8 mouse cellular contexts compared by ENCODE assay signal in the genomic region with DNA sequence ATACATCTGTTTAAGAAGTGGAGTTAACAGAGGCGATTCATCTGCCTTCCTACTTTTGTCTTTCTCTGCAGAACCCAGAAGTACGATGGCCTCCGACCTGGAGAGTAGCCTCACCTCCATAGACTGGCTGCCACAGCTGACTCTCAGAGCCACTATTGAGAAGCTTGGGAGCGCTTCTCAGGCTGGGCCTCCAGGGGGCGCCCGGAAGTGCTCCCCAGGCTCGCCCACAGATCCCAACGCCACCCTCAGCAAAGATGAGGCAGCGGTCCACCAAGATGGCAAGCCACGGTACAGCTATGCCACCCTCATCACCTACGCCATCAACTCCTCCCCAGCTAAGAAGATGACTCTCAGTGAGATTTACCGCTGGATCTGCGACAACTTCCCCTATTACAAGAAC. TPM values are rescaled to one million over a fixed set of nuclear protein-coding genes. Genes with fewer than 3 reads are reported as not detected.
DNase-seq lines count a peak whose midpoint lies in the region; ATAC-seq and TF ChIP-seq lines count a peak whose summit lies in the region.

No protein-coding gene starts in this region.

- no peak for TF ChIP-seq EP300 in liver, embryonic 14.5 days (IDR thresholded peaks at IDR 0.05; ENCODE audit: low read depth)

- no peak overlapping the region for H3K4me3 ChIP-seq in kidney, postnatal 0 days (replicated peaks; ENCODE audit: low read depth, low read length)
- no peak overlapping the region for H3K4me3 ChIP-seq in liver, embryonic 14.5 days (ENCODE audit: insufficient read depth in 1 of 2, low read depth in 2 of 2, low read length in 2 of 2)

- peak; percentile 54 for TF ChIP-seq CTCF in kidney, postnatal 0 days (IDR thresholded peaks at IDR 0.05; ENCODE audit: low read depth)
- peak; percentile 87 for TF ChIP-seq CTCF in liver, embryonic 14.5 days (IDR thresholded peaks at IDR 0.05; ENCODE audit: low read depth)

- H3K36me3 ChIP-seq in kidney, postnatal 0 days (ENCODE audit: insufficient read depth, low read length), result peaks cover 33% of the 10 kb centered on the region; the same call in 1 of the 2 replicates
- H3K36me3 ChIP-seq in liver, embryonic 14.5 days (replicated peaks; ENCODE audit: control insufficient read depth, insufficient read depth, low read depth), result no peaks in the 10 kb centered on the region; the same call in 1 of the 2 replicates

- H3K4me2 ChIP-seq in kidney, postnatal 0 days (ENCODE audit: low read length), result no peak overlapping the region
- H3K4me2 ChIP-seq in liver, embryonic 14.5 days (ENCODE audit: low read depth), result no peak overlapping the region

- no peak overlapping the region for H3K27ac ChIP-seq in kidney, postnatal 0 days
- no peak overlapping the region for H3K27ac ChIP-seq in liver, embryonic 14.5 days

- no peak overlapping the region for H3K9ac ChIP-seq in kidney, postnatal 0 days (ENCODE audit: low read depth, low read length)
- H3K9ac ChIP-seq in liver, embryonic 14.5 days (replicated peaks), result no peak overlapping the region

- WGBS in kidney, postnatal 0 days, result 57% methylated on average over 13 of the region's 13 CpGs
- 40% methylated on average over 13 of the region's 13 CpGs for WGBS in liver, embryonic 14.5 days (ENCODE audit: insufficient replicate concordance)

- H3K4me1 ChIP-seq in kidney, postnatal 0 days (replicated peaks; ENCODE audit: insufficient read depth, low read length), result peaks cover 14% of the 10 kb centered on the region
- H3K4me1 ChIP-seq in liver, embryonic 14.5 days (replicated peaks; ENCODE audit: control insufficient read depth in 2 of 2, insufficient read depth in 2 of 2, low read length in 1 of 2), result peaks cover 17 to 21% of the 10 kb centered on the region in 2 experiments

- no peaks in the 10 kb centered on the region for H3K9me3 ChIP-seq in kidney, postnatal 0 days (replicated peaks; ENCODE audit: low read length)
- H3K9me3 ChIP-seq in liver, embryonic 14.5 days (ENCODE audit: control insufficient read depth, low read length), result no peaks in the 10 kb centered on the region

- no peak for ATAC-seq in CD4-positive, CD25-positive, alpha-beta regulatory T cell, adult 4 months
- no peak for ATAC-seq in kidney, postnatal 0 days (replicated peaks; ENCODE audit: low FRiP score, low read depth)
- no peak for ATAC-seq in liver, embryonic 14.5 days (ENCODE audit: insufficient read depth)

- H3K27me3 ChIP-seq in kidney, postnatal 0 days (ENCODE audit: insufficient read depth, low read length), result no peaks in the 10 kb centered on the region
- H3K27me3 ChIP-seq in liver, embryonic 14.5 days (ENCODE audit: control insufficient read depth, insufficient read depth, low read length), result no peaks in the 10 kb centered on the region

- peak; percentile 67 for DNase-seq in CD4-positive, CD25-positive, alpha-beta regulatory T cell, adult 2 months (ENCODE audit: low read depth, low spot score)
- peak; percentile 20 for DNase-seq in kidney, postnatal 0 days (ENCODE audit: low spot score)
- no peak for DNase-seq in kidney, adult 11 months
- peak; percentile 41 for DNase-seq in cerebellum, adult 9-10 months
- no peak for DNase-seq in liver, embryonic 14.5 days (ENCODE audit: low read depth in 3 of 3, low spot score in 3 of 3)
- peak; percentile 56 for DNase-seq in testis, postnatal 10 days (ENCODE audit: low spot score)
- DNase-seq in right cerebral cortex, postnatal 36 days (ENCODE audit: low spot score in 2 of 2), result no peak

RNA-seq across cellular contexts. Expression of a gene that starts 8.4 kb away (rescaled TPM):
- 1 to 10 TPM; 8.5 to 9.2 TPM for polyA plus RNA-seq in CD4-positive, CD25-positive, alpha-beta regulatory T cell, adult 4 months (2017; shearing (Covaris generic))
- polyA plus RNA-seq in kidney, postnatal 0 days (2015; fragmentation: Nextera tagmentation; extraction: Ambion mirVana), result 5.2 and 5.5 TPM in 2 replicates
- 1.3 TPM in 2 replicates for polyA plus RNA-seq in liver, embryonic 14.5 days (2012; rRNA removed)
- 1.1 and 1.3 TPM in 2 replicates for polyA plus RNA-seq in liver, embryonic 14.5 days (2014; fragmentation: Nextera tagmentation; extraction: Ambion mirVana)

RNA-seq across cellular contexts. Expression of a gene that starts 26.6 kb away (rescaled TPM):
- 100 to 1,000 TPM; 103 to 138 TPM for polyA plus RNA-seq in CD4-positive, CD25-positive, alpha-beta regulatory T cell, adult 4 months (2017; shearing (Covaris generic))
- 4.1 and 4.4 TPM in 2 replicates for polyA plus RNA-seq in kidney, postnatal 0 days (2015; fragmentation: Nextera tagmentation; extraction: Ambion mirVana)
- 8.7 and 9.6 TPM in 2 replicates for polyA plus RNA-seq in liver, embryonic 14.5 days (2012; rRNA removed)
- polyA plus RNA-seq in liver, embryonic 14.5 days (2014; fragmentation: Nextera tagmentation; extraction: Ambion mirVana), result 13.9 and 16.0 TPM in 2 replicates

RNA-seq across cellular contexts. Expression of a gene that starts 27.9 kb away (rescaled TPM):
- polyA plus RNA-seq in CD4-positive, CD25-positive, alpha-beta regulatory T cell, adult 4 months (2017; shearing (Covaris generic)), result under 1 TPM; 0.18 to 0.27 TPM
- 2.1 and 2.3 TPM in 2 replicates for polyA plus RNA-seq in kidney, postnatal 0 days (2015; fragmentation: Nextera tagmentation; extraction: Ambion mirVana)
- polyA plus RNA-seq in liver, embryonic 14.5 days (2012; rRNA removed), result 0.55 and 0.57 TPM in 2 replicates
- 0.59 and 0.66 TPM in 2 replicates for polyA plus RNA-seq in liver, embryonic 14.5 days (2014; fragmentation: Nextera tagmentation; extraction: Ambion mirVana)

RNA-seq across cellular contexts. Expression of a gene that starts 46.2 kb away (rescaled TPM):
- polyA plus RNA-seq in CD4-positive, CD25-positive, alpha-beta regulatory T cell, adult 4 months (2017; shearing (Covaris generic)), result 10 to 100 TPM; 63.7 to 80.3 TPM
- polyA plus RNA-seq in kidney, postnatal 0 days (2015; fragmentation: Nextera tagmentation; extraction: Ambion mirVana), result 37.6 and 39.8 TPM in 2 replicates
- polyA plus RNA-seq in liver, embryonic 14.5 days (2012; rRNA removed), result 13.6 and 13.8 TPM in 2 replicates
- polyA plus RNA-seq in liver, embryonic 14.5 days (2014; fragmentation: Nextera tagmentation; extraction: Ambion mirVana), result 17.9 and 20.1 TPM in 2 replicates

Comparison
In these comparisons a context has a peak if more than half of its experiments do, and no peak if none do; other contexts are left out.
1. DNase-seq: peak in CD4-positive, CD25-positive, alpha-beta regulatory T cell, adult 2 months (single experiment), kidney, postnatal 0 days (single experiment), cerebellum, adult 9-10 months (single experiment) and testis, postnatal 10 days (single experiment); none in kidney, adult 11 months (single experiment), liver, embryonic 14.5 days (0 of 3) and right cerebral cortex, postnatal 36 days (0 of 2).
2. RNA of a gene that starts 26.6 kb away (polyA plus RNA-seq): 103 to 138 TPM in CD4-positive, CD25-positive, alpha-beta regulatory T cell, adult 4 months; 8.7 to 16.0 TPM in liver, embryonic 14.5 days and 4.1 to 4.4 TPM in kidney, postnatal 0 days; every median in the first group is over 4 times any median in the second.